Mouse (Mus musculus) testis, postnatal 10 days (tissue): ENCODE measurements around the gene Gcc2.
"Not testable (repeated sequence)": the region's sequence is repeated elsewhere in the genome, so short reads cannot be mapped to it uniquely, and the experiment has no call there.

Source experiments
- DNase-seq: peaks from one replicate; pipeline ENCODE4 v3.0.0; 2021; ENCODE audit warnings: low spot score

Gene Gcc2

DNA sequence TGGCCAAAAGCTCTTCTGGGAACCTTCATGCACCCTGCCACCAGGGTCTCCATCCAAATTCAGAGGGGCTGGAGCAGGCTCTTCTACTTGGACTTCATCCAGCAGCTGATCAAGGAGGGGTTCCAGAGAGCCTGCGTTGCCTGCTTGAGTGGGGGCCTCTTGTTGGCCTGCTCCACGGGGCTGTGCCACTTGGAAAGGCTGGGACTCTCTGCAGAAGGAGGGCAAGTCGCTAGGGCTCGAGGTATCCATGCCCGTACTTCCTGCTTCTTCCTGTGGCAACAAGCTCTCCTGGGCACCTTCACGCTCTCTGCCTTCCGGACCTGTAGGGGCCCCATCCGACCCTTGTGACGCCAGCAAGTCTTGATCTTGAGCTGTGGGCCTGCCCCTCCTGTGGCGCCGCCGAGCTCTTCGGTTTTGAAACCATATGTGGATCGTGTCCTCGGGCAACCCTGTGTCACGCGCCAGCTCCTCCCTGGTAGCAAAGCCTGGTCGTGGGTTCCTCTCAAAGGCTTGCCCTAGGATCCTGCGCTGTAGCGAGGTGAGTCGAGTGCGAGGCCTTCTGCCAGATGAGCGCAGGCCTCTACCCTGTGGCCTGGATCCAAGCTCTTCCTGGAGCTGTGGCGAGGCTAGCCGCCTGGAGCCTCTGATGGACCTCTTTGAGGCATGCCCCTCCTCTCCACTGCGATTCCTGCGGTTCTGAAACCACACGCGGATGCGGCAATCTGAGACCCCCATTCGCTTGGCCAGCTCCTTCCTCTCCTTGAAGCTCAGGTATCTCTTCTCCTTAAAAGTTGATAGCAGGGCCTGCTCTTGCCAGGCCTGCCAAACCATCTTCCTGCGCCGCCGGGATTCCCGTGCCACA, 23.3 kb upstream of the Gcc2 start:
- peak; percentile 95 for DNase-seq

GRCm38 (mm10) chr10:58232641-58232969, 22.7 kb upstream of the Gcc2 start, which contains the start of gene Duxf3:
TSS of gene Duxf3 (minus strand) at chr10:58232675.
- DNase-seq: peak; percentile 71

DNA sequence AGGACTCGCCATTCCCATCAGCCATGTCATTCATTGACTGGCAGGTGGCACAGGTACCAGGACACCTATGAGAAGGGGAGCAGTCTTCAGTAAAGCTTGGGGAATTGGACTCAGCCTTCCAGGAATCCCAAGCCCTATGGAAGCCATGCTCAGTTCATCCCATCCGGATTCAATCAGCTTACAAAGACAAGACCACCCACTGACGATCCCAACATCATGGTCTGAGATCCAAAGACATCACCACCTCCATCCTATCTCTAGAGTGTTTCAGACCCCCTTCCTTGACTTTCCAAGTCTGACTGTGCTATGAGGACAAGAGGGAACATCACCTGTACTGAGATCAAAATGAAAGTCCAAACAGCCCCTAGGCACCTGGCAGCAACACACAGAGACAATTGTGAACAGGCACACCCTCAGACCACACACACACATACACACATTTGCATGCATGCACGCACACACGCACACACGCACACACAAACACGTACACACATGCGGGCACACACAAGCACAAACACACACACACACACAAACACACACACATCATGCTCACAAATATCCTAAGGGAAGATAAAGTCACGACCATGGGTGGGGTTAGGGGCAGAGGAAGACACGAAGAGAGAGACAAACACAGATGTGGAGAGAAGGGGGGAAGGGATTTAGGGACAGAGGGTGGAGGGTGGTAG, 22.1 kb upstream of the Gcc2 start:
- peak; percentile 70 for DNase-seq

DNA sequence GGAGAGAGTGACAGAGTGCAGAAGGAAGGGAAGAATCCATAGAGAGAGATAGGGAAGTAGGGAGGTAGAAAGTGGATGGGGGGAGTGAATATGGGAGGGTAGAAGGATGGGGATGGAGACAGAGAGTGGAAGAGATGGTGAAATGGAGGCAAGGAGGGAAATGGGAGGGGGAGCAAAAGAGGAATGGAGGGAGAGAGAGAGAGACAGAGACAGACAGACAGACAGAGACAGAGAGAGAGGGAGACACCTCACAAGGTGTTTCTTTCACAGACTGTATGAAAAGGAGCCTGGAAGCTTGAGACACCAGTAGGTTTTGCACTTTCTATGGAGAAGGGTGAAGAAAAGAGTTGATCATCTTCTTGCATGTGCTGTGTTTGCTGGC, 21.6 kb upstream of the Gcc2 start:
- DNase-seq: peak; percentile 61

- DNase-seq: not testable (repeated sequence)
Observed at GRCm38 (mm10) chr10:58234985-58235384, 20.3 kb upstream of the Gcc2 start.

GRCm38 (mm10) chr10:58236613-58237012, 18.7 kb upstream of the Gcc2 start, which contains the start of gene Gm4981:
TSS of gene Gm4981 (minus strand) at chr10:58236701.
- no peak for DNase-seq

DNA sequence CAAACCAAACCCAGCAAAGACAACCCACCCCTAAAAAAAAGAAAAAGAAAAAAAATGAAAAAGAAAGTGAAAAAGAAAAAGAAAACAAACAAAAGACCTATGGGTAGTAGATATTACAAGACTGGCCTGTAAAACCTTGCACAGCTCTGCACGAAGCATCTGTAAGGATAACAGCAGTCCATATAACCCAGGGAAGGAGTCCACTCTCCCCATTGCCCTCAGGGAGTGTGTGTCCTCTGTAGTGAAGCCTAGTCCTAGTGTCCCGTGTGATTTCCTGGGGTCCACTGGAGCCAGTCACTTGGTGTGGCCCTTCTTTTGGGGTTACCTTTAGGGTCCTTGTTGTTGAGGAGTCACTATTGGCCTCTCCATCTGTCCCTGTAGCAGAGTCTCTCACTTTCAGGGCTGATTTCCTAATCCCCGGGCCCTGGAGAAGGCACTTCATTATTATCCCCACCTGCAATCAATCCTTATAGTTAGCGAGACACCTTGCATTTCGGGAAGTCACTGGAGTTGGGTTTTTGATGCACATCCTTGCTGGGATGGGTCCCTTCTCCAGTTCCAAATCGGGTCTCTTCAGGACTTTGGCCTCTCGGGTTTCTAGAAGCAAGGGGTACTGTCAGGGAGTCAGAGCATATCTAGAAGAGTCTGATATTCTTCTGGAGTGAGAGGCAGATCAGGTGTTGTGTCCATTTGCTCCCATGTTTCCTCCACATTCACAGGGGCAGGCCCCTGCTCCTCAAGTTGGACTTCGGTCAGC, 16.1 kb upstream of the Gcc2 start:
- peak; percentile 86 for DNase-seq

DNA sequence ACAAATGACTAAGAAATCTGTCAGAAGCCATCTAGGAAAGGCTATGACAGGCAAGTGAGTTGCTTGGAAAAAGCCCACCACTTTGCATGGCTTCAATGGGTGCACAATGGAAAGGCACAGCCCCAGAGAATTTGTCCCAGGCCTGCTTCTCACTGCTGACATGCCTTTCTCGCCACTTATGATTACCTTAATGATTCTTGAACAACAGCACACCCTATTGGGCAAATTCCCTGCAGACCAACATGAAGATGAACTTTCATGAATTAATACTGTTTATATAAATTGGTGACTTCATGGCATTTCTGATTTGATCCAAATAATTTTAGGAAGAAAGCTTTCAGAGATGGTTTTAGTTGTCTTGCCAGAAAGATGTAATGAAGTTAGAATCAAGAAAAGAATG, 5.8 kb upstream of the Gcc2 start:
- DNase-seq: no peak

GRCm38 (mm10) chr10:58254635-58255175, 592 bp upstream of the Gcc2 start:
- DNase-seq: no peak

DNA sequence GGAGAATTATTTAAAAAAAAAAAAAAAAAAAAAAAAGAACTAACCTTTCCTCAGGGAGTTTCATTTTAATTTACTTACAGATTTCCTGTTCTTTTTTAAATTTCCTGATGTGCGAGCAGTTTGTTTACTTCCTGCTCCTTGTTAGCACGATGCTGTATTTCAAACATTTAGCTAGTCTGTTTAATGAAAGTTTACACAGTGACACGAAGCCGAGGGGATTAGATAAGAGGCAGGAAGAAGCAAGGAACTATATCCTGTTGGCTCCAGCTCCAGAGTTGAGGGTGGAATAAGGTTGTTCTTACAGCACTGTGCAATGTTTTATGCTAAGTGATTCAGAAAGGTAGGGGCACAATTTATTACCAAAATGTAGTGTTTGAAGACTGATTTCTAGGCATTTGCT, 657 bp downstream of the Gcc2 start:
- no peak for DNase-seq

DNA sequence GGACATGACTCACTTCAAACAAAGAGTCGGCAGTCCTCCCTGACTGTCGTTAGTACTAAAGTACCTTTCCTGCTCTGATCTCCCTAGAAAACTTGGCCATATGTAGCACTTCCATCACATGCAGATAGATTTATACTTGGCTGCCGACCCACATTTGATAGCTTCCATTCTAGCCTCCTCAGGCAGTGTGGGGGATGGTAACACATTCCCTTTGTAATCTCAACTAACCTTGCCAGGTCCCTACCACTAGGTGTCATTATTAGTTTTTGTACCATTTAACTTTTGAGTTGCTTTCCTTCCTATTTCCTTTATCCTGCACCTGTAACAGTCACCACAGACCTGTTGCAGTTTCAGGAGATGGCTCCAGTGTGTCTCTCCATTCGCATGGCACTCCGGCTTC, 3.2 kb downstream of the Gcc2 start:
- DNase-seq: no peak

GRCm38 (mm10) chr10:58282238-58282637, 26.9 kb downstream of the Gcc2 start:
- DNase-seq: no peak

DNA sequence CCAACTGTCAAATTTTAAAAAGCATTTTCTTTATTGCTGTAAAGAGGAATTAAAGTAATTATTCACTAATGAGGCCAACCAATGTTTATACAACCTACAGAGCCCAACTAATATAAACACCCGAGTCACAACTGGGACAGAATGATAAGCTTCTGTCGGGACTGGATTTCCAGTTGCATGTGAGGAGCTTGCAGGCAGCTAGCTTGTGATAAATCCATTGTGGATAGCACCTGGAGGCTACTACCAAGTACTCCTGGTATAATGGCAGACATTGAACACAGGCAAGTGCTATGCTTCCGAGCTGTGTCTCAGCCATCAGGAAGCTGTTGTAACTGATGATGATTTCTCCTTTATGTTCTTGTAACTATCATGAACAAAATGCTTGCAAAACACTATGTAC, 35.4 kb downstream of the Gcc2 start:
- DNase-seq: no peak

GRCm38 (mm10) chr10:58294246-58294645, 38.9 kb downstream of the Gcc2 start:
- DNase-seq: no peak

DNA sequence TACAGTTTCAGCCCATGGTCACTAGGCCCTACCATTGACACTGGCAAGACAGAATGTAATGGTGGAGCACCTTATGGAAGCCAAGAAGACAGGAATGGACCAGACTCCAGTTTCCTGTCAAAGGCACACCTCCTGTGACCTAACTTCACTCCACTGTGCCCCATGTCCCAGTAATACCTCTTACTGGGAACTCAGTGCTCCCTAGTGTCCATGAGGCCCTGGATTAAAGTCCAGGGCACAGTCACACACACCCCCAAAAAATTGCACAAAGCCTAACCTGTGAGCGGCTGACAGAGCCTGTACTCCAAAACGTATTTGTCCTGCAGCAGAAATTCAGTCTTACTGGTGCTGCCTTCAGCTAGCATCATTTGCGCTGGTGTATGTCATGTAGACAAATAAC, 40.3 kb downstream of the Gcc2 start:
- no peak for DNase-seq

- no peak for DNase-seq
Observed at GRCm38 (mm10) chr10:58304996-58305395, 49.7 kb downstream of the Gcc2 start.

DNA sequence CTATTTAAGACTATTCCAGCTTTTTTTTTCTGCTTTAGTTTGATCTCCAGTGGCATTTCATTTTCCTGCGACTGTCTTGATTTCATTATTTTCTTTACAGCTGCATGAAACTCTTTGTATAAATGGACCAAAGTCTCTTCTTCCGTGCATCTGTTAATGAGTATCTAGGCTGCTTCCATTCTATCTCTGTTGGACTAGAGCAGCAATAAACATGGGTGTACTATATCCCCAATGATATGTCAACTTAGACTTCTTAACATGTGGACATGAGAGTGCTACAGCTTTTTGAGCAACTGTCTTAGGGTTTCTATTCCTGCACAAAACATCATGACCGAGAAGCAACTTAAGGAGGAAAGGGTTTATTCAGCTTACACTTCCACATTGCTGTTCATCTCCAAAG, 51.6 kb downstream of the Gcc2 start:
- DNase-seq: no peak

- DNase-seq: no peak
Observed at GRCm38 (mm10) chr10:58310791-58311190, 55.5 kb downstream of the Gcc2 start.

- DNase-seq: no peak
Observed at GRCm38 (mm10) chr10:58312887-58313286, 57.6 kb downstream of the Gcc2 start.

DNA sequence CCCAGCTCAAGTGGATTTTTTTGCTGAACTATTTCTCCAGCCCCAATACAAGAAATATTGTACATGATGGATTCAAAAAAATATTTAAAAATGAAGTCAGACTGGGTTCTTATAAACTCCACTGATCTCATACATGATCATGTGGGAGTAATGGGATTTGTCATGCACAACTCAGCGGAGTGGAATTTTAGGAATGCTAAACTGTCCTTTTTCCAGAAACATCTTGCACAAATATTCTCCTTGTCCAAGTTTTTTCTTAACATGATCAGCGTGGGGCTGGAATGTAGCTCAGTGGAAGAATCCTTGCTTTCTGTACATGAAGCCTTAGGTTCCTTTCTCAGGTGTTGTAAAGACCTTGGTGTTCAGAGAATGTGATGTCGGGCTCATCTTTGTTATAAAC, 65.6 kb downstream of the Gcc2 start:
- DNase-seq: no peak

GRCm38 (mm10) chr10:58322361-58323027, 67.2 kb downstream of the Gcc2 start:
- no peak for DNase-seq
